Mouse (Mus musculus) forebrain, postnatal 0 days (tissue): Measurements from ENCODE around the gene Tenm3. TPM values are rescaled to one million over a fixed set of nuclear protein-coding genes. Genes with fewer than 3 reads are reported as not detected.

Experiments
- ATAC-seq: fragments of 200-750 bp; cut with Nextera tagmentation; 2 replicates; pipeline ENCODE4 v1.8.0; 2017; ENCODE audit warnings: mild to moderate bottlenecking, moderate library complexity
- DNase-seq: peaks from one replicate; pipeline ENCODE4 v3.0.0-alpha.2; 2015
- H3K27ac ChIP-seq: fragments of 300-500 bp; sonication (generic); 2 replicates; pipeline ENCODE4 v1.5.1; 2014; ENCODE audit warnings: low read depth, mild to moderate bottlenecking, antibody characterized with exemption, low read length, moderate library complexity, mixed read lengths
- H3K27me3 ChIP-seq: fragments of 300-500 bp; sonication (generic); 2 replicates; pipeline ENCODE4 v1.6.1; 2014; ENCODE audit warnings: mild to moderate bottlenecking, low read length, mixed read lengths; ENCODE audit not compliant: insufficient read depth
- H3K36me3 ChIP-seq: fragments of 300-500 bp; sonication (generic); 2 replicates; pipeline ENCODE4 v1.6.1; 2014; ENCODE audit warnings: mild to moderate bottlenecking, moderate library complexity; ENCODE audit not compliant: insufficient read depth
- H3K4me1 ChIP-seq: fragments of 300-500 bp; sonication (generic); 2 replicates; pipeline ENCODE4 v1.6.1; 2014; ENCODE audit warnings: antibody characterized with exemption; ENCODE audit not compliant: insufficient read depth
- H3K4me2 ChIP-seq: fragments of 300-500 bp; sonication (generic); 2 replicates; pipeline ENCODE4 v1.6.1; 2014; ENCODE audit warnings: low read depth, mild to moderate bottlenecking, moderate library complexity
- H3K4me3 ChIP-seq: fragments of 300-500 bp; sonication (generic); 2 replicates; pipeline ENCODE4 v1.5.1; 2014; ENCODE audit warnings: low read depth, low read length, mixed read lengths
- H3K9ac ChIP-seq: fragments of 300-500 bp; sonication (generic); 2 replicates; pipeline ENCODE4 v1.6.1; 2014; ENCODE audit warnings: mild to moderate bottlenecking
- H3K9me3 ChIP-seq: fragments of 300-500 bp; sonication (generic); 2 replicates; pipeline ENCODE4 v1.6.1; 2016; ENCODE audit warnings: low read length
- CTCF ChIP-seq: sonication (generic); IDR thresholded peaks from 2 replicates; pipeline ENCODE4 v1.5.1; 2016; ENCODE audit warnings: antibody characterized with exemption, control low read depth, low read depth
- WGBS: fragments of 180-500 bp; shearing (Covaris S2); extraction: QIAGEN DNeasy Blood & Tissue Kit; methylation state at CpG from one replicate; pipeline ENCODE4 v1.1.7; 2014; 5-methylcytosine and 5-hydroxymethylcytosine counted together
- polyA plus RNA-seq: library from polyadenylated mRNA; unstranded; fragments of >200 nt; fragmentation: Nextera tagmentation; extraction: Ambion mirVana; gene quantifications from 2 replicates; pipeline ENCODE4 v1.2.1, GENCODE M21; 2015
- total RNA-seq: library from RNA; depleted of rRNA; stranded (reverse); fragments of >200 nt; gene quantifications from 2 replicates; pipeline ENCODE4 v1.2.3, GENCODE M21; 2014

Gene Tenm3
- total and polyA plus RNA-seq, 2 experiments from 2014 or later = 21.6 to 111 TPM

DNA sequence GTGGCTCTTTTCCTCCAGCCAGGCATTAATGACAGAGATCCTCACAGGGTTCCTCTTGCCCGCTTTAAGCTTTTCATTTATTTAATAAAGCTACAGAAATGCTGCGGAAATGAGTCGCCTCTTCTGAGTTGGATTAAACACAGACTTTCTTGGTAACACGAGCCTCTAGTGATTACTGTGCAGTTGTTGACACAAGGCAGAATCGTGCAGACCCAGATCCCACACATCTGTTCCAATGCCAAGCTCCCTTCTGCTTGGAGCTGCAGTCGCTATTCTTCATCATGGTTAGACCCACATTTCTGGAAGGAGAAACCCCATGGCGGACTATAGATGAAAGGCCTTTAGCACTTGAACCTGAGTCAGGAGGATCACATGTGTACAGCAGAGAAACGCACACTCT is 210.3 kb downstream of the Tenm3 start:
- H3K9me3 ChIP-seq = no peaks in the 10 kb centered on the region
- H3K36me3 ChIP-seq = no peaks in the 10 kb centered on the region
- H3K4me1 ChIP-seq = no peaks in the 10 kb centered on the region
- no peak overlapping the region for H3K4me2 ChIP-seq
- H3K4me3 ChIP-seq = no peak overlapping the region
- H3K27ac ChIP-seq = no peak overlapping the region
- H3K27me3 ChIP-seq = no peaks in the 10 kb centered on the region
- DNase-seq (no peak), ATAC-seq (no peak)
- H3K9ac ChIP-seq = no peak overlapping the region
- WGBS = 77% methylated on average over 8 of the region's 8 CpGs
- TF ChIP-seq CTCF = no peak

DNA sequence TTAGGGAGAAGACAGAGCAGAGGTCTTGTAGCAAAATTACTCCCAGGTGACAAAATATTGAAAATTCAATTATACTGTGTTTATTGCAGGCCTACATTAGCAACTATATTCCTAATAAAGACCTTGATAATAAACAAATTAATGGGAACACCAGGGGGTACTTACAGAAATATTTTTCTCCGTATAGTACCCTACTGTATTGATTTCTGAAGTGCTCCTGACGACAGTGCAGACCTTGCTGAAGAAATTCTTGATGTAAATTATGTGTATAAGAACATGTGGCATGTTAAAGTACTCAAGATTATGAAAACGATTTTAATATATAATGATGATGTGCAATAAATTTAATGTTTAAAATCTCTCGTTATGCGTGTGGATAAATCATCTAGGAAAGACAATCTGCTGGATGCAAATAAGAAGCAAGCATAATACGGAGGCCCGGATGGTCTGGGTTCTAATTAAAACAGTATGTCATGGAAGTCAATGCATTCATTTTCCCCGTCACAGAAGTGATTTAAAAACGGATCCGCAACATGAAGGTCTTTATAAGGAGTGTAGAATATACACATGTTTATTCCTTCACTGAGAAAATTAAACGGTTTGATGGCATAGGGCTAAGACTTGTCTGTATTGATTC is 221.1 kb downstream of the Tenm3 start:
- ATAC-seq = no peak
- Histone ChIP-seq H3K27ac (no peak overlapping the region), H3K27me3 (no peaks in the 10 kb centered on the region), H3K36me3 (no peaks in the 10 kb centered on the region), H3K4me2 (no peak overlapping the region), H3K9ac (no peak overlapping the region), H3K4me1 (no peaks in the 10 kb centered on the region), H3K9me3 (no peaks in the 10 kb centered on the region), H3K4me3 (no peak overlapping the region)
- no peak for DNase-seq
- TF ChIP-seq CTCF = no peak
- WGBS = 80% methylated on average over 11 of the region's 11 CpGs

DNA sequence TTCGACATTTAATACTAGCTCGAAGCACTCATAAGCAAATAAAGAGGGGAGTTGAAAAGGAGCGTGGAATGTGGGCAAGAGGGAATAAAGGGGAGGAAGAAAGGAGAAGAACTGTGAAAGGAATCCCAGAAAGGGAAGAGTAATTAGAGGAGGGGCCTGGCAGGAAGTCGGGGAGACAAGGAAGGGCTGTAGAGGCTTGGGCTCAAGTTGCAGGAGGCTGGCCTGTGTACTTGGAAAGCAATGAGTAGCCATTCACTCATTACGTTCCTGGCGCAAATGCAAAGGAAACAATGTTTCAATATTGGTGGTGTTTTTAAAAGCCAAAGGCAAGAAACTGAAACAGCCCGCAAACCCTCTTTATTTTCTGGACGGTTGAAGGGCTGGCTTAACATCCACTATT is 228.7 kb downstream of the Tenm3 start:
- H3K4me2 ChIP-seq = no peak overlapping the region
- ATAC-seq (peak; percentile 25; the same call in 1 of the 2 replicates), DNase-seq (no peak)
- H3K36me3 ChIP-seq = no peaks in the 10 kb centered on the region
- no peaks in the 10 kb centered on the region for H3K9me3 ChIP-seq
- no peak for TF ChIP-seq CTCF
- 12% methylated on average over 8 of the region's 8 CpGs for WGBS
- H3K27me3 ChIP-seq = no peaks in the 10 kb centered on the region
- 0 out of 2 replicates have a peak, but pooled peaks cover 2% of the 10 kb centered on the region for H3K4me1 ChIP-seq
- H3K27ac ChIP-seq = no peak overlapping the region
- H3K4me3 ChIP-seq = no peak overlapping the region
- H3K9ac ChIP-seq = no peak overlapping the region

DNA sequence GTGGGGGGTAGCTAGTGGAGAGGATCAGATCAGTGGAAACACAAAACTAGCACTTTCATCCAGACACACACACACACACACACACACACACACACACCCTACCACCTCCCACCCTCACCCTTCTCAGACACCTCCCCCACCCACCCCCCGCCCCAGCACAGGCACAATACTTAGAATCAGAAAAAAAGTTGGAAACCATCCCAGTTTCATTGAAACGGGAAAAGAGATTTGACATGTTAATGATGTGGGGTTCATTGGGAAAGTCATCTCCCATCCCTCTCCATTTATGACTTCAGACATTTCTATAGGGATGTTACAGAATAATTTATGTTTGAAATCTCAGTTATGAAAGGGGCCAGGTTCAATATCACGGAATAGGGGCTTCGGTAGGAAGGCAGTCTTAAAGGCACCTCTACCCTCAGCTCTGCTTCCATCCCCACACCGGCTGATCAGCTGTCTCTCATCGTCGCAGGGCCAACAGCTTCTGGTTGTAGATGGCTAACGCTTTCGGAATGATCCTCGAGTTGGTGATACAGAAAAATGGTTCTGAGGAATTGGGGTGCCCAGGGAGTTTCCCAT is 231.7 kb downstream of the Tenm3 start:
- WGBS = 60% methylated on average over 10 of the region's 10 CpGs
- no peaks in the 10 kb centered on the region for H3K27me3 ChIP-seq
- no peak overlapping the region for H3K4me2 ChIP-seq
- no peaks in the 10 kb centered on the region for H3K36me3 ChIP-seq
- H3K4me1 ChIP-seq = 0 out of 2 replicates have a peak, but pooled peaks cover 2% of the 10 kb centered on the region
- ATAC-seq (peak; percentile 51; the same call in 1 of the 2 replicates), DNase-seq (no peak)
- TF ChIP-seq CTCF = no peak
- no peak overlapping the region for H3K4me3 ChIP-seq
- H3K27ac ChIP-seq = no peak overlapping the region
- no peak overlapping the region for H3K9ac ChIP-seq
- H3K9me3 ChIP-seq = no peaks in the 10 kb centered on the region

DNA sequence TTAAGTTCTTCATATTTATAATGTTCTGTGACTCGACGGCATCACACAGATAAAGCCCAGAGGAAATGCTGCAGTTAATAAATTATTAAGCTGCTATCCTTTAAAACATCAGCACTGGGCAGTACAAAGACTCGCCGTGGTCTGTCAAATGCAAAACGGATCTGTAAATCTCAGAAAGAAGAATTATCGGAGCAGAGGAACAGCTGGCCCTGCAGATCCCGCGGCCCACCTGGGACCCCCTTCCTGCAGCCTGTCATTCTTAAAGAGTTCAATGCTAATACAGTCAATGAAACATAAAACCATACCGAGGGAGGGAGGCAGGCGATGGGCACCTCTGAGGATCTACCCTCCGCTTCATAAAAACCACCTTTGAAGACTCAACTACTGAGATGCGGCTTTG is 232.6 kb downstream of the Tenm3 start:
- WGBS = 69% methylated on average over 12 of the region's 12 CpGs
- 0 out of 2 replicates have a peak, but pooled peaks cover 2% of the 10 kb centered on the region for H3K4me1 ChIP-seq
- DNase-seq = no peak
- TF ChIP-seq CTCF = no peak
- no peak for ATAC-seq
- H3K27ac ChIP-seq = no peak overlapping the region
- no peaks in the 10 kb centered on the region for H3K27me3 ChIP-seq
- no peaks in the 10 kb centered on the region for H3K36me3 ChIP-seq
- H3K4me2 ChIP-seq = no peak overlapping the region
- H3K4me3 ChIP-seq = no peak overlapping the region
- H3K9me3 ChIP-seq = no peaks in the 10 kb centered on the region
- H3K9ac ChIP-seq = no peak overlapping the region

DNA sequence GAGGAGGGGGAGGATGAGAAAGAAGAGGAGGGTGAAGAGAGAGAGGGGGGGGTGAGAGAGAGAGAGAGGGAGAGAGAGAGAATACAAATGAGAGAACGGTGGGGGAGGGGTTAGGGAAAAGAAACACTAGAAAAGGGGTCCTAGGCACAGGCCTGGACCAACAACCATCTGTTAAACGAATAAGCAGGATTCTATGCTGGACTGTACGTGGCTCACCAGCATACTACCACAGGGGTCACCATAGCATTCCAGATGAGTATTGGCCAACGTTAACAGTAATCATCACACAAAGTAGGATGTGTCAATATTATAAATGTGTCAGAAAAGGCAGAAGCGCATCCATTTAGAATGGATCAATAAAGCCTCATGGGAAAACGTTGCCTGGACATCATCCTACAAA is 233.4 kb downstream of the Tenm3 start:
- no peak overlapping the region for H3K27ac ChIP-seq
- no peak for ATAC-seq

DNA sequence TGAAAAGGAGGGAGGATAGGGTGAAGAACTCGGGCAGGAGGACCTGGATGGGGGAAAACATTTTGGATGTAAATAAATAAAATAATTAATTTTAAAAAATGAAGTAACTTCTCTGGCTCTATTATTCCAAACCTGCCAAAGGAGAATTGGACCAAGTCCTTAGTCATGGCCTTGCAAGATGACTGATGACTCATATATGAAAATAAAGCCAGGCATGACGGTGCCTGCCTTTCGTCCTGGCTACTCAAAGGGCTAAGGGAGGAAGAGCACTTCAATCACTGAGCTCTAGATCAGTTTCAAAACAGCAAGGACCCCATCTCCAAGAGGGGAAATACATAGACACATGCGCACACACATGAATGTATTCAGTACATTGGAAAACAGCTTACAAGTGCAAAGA is 234.1 kb downstream of the Tenm3 start:
- 94% methylated on average over 4 of the region's 4 CpGs for whole genome bisulfite sequencing
- no peak overlapping the region for H3K4me3 ChIP-seq
- ATAC-seq (no peak), DNase-seq (no peak)
- no peak for TF ChIP-seq CTCF
- no peak overlapping the region for H3K27ac ChIP-seq
- H3K9ac ChIP-seq = no peak overlapping the region
- no peaks in the 10 kb centered on the region for H3K4me1 ChIP-seq
- H3K27me3 ChIP-seq = no peaks in the 10 kb centered on the region
- H3K9me3 ChIP-seq = no peaks in the 10 kb centered on the region
- H3K4me2 ChIP-seq = no peak overlapping the region
- H3K36me3 ChIP-seq = no peaks in the 10 kb centered on the region

More for the DNA sequence above, 233.4 kb downstream of the Tenm3 start:
- WGBS = 82% methylated on average over 6 of the region's 6 CpGs
- no peaks in the 10 kb centered on the region for H3K36me3 ChIP-seq
- DNase-seq = no peak
- H3K27me3 ChIP-seq = no peaks in the 10 kb centered on the region
- no peak overlapping the region for H3K4me2 ChIP-seq
- 0 out of 2 replicates have a peak, but pooled peaks cover 2% of the 10 kb centered on the region for H3K4me1 ChIP-seq
- TF ChIP-seq CTCF = no peak
- no peak overlapping the region for H3K4me3 ChIP-seq
- H3K9me3 ChIP-seq = no peaks in the 10 kb centered on the region
- H3K9ac ChIP-seq = no peak overlapping the region
